ENCODE assay signal across 19 mouse cellular contexts in the genomic region with DNA sequence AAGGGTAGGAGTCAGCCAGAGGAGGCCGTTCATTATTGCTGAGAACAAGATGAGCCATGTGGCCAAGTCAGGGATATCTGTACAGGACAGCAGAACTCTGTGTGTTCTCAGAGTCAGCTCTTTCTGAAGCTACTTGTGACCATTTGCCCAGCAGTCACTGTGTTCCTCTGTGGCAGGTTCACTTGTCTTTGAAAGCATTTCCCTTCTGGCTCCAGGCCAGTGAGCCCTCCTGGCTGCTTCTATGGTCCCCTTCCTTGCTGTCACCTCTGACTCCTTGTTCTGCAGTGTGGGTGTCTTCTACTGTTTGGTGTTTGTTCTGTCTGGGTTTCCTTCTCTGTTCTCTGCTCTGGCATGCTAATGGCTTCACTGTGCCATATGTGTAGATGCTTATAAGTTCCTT.
DNase-seq lines count a peak whose midpoint lies in the region; ATAC-seq and TF ChIP-seq lines count a peak whose summit lies in the region.
"Had no signal": no experiment of that assay in that cellular context is flagged by ENCODE, and none has a peak within 500 bp of the region (broad histone marks: within the 10 kb centered on the region; RNA-seq: fewer than 3 reads in every experiment).

No protein-coding gene starts in this region.

- no peak overlapping the region for H3K27ac ChIP-seq in kidney, adult 2 months (ENCODE audit: insufficient read depth, low read depth, low read length)
- no peak overlapping the region for H3K27ac ChIP-seq in kidney, embryonic 15.5 days
- H3K27ac ChIP-seq in lung, embryonic 14.5 days (ENCODE audit: low read depth), result no peak overlapping the region
- H3K27ac ChIP-seq in lung, postnatal 0 days (ENCODE audit: low read length), result no peak overlapping the region
- H3K27ac ChIP-seq in thymus, adult 2 months (ENCODE audit: control insufficient read depth, insufficient read depth, low read length), result peak overlapping the region; percentile 100
- H3K27ac ChIP-seq: embryonic facial prominence, embryonic 15.5 days; gastrocnemius, adult 2 months; hindbrain, postnatal 0 days; midbrain, embryonic 15.5 days; stomach, embryonic 15.5 days had no signal

- no peak for TF ChIP-seq CTCF in kidney, adult 2 months (conservative IDR thresholded peaks at IDR 0.05; ENCODE audit: insufficient read depth, insufficient read length, low read depth, low read length)
- no peak for TF ChIP-seq CTCF in lung, embryonic 14.5 days (IDR thresholded peaks at IDR 0.05; ENCODE audit: low read depth)
- TF ChIP-seq CTCF in lung, postnatal 0 days (IDR thresholded peaks at IDR 0.05), result no peak
- TF ChIP-seq CTCF in thymus, adult 2 months (IDR thresholded peaks at IDR 0.05; ENCODE audit: borderline replicate concordance, control insufficient read depth, extremely low read depth, insufficient read depth, low read length, poor library complexity), result no peak

- H3K4me3 ChIP-seq in kidney, adult 2 months (ENCODE audit: insufficient read depth, low read depth, low read length), result no peak overlapping the region
- H3K4me3 ChIP-seq in kidney, embryonic 15.5 days (replicated peaks), result no peak overlapping the region
- H3K4me3 ChIP-seq in lung, embryonic 14.5 days (ENCODE audit: low read depth, low read length), result no peak overlapping the region
- H3K4me3 ChIP-seq in lung, postnatal 0 days (ENCODE audit: low read depth, low read length), result no peak overlapping the region
- H3K4me3 ChIP-seq in thymus, adult 2 months (ENCODE audit: control insufficient read depth, insufficient read depth, low read length), result peak overlapping the region; percentile 34; the same call in 1 of the 2 replicates
- H3K4me3 ChIP-seq: embryonic facial prominence, embryonic 15.5 days; gastrocnemius, adult 2 months; midbrain, embryonic 15.5 days; stomach, embryonic 15.5 days had no signal

- no peaks in the 10 kb centered on the region for H3K4me1 ChIP-seq in kidney, adult 2 months (ENCODE audit: control insufficient read depth, insufficient read depth, low read length)
- H3K4me1 ChIP-seq in kidney, embryonic 15.5 days, result peaks cover 21% of the 10 kb centered on the region
- no peaks in the 10 kb centered on the region for H3K4me1 ChIP-seq in lung, embryonic 14.5 days (ENCODE audit: insufficient read depth)
- H3K4me1 ChIP-seq in lung, postnatal 0 days (ENCODE audit: insufficient read depth, low read depth, low read length), result no peaks in the 10 kb centered on the region
- peaks cover 84% of the 10 kb centered on the region for H3K4me1 ChIP-seq in thymus, adult 2 months (replicated peaks; ENCODE audit: control insufficient read depth, insufficient read depth, low read length)
- H3K4me1 ChIP-seq: embryonic facial prominence, embryonic 15.5 days; stomach, embryonic 15.5 days had no signal

- no peak overlapping the region for H3K9ac ChIP-seq in kidney, embryonic 15.5 days
- H3K9ac ChIP-seq in lung, embryonic 14.5 days, result no peak overlapping the region
- H3K9ac ChIP-seq in lung, postnatal 0 days (replicated peaks; ENCODE audit: low read depth), result no peak overlapping the region
- H3K9ac ChIP-seq: embryonic facial prominence, embryonic 15.5 days; midbrain, embryonic 15.5 days; stomach, embryonic 15.5 days had no signal

- ATAC-seq in kidney, embryonic 15.5 days (replicated peaks; ENCODE audit: low FRiP score), result no peak
- ATAC-seq in lung, embryonic 14.5 days (ENCODE audit: insufficient read depth), result no peak
- ATAC-seq in lung, postnatal 0 days, result no peak
- no peak for ATAC-seq in megakaryocyte-erythroid progenitor cell, adult 5-6 weeks (replicated peaks; ENCODE audit: low FRiP score, low TSS enrichment, poor library complexity, severe bottlenecking)
- ATAC-seq: forebrain, embryonic 14.5 days; hindbrain, postnatal 0 days; intestine, embryonic 16.5 days; midbrain, embryonic 15.5 days had no signal

- no peak for TF ChIP-seq EP300 in lung, postnatal 0 days (IDR thresholded peaks at IDR 0.05)

- no peak for TF ChIP-seq POLR2A in kidney, adult 2 months (IDR thresholded peaks at IDR 0.05; ENCODE audit: low read depth, low read length)
- no peak for TF ChIP-seq POLR2A in thymus, adult 2 months (IDR thresholded peaks at IDR 0.05; ENCODE audit: control insufficient read depth, extremely low read depth, insufficient read depth, low read length, poor library complexity)

- DNase-seq in kidney, adult 2 months, result peak; percentile 25
- peak; percentile 22 for DNase-seq in lung, embryonic 14.5 days
- no peak for DNase-seq in lung, postnatal 0 days (ENCODE audit: low spot score)
- DNase-seq in thymus, adult 2 months, result peak; percentile 46
- no peak for DNase-seq in thymus, adult 18-20 months
- peak; percentile 51 to 57 for DNase-seq in thymus, postnatal 36 days
- DNase-seq: cerebellum, adult 9-11 months; gastrocnemius, adult 2 months; layer of hippocampus, postnatal 36 days; lung, postnatal 10 days had no signal

- H3K27me3 ChIP-seq in kidney, adult 2 months (replicated peaks; ENCODE audit: control insufficient read depth, insufficient read depth, low read length), result no peaks in the 10 kb centered on the region
- H3K27me3 ChIP-seq in kidney, embryonic 15.5 days, result no peaks in the 10 kb centered on the region
- H3K27me3 ChIP-seq in lung, embryonic 14.5 days (ENCODE audit: insufficient read depth, low read length), result no peaks in the 10 kb centered on the region
- H3K27me3 ChIP-seq in lung, postnatal 0 days (replicated peaks; ENCODE audit: insufficient read depth, low read length), result no peaks in the 10 kb centered on the region
- no peaks in the 10 kb centered on the region for H3K27me3 ChIP-seq in thymus, adult 2 months (ENCODE audit: control insufficient read depth, insufficient read depth, low read length)
- H3K27me3 ChIP-seq: embryonic facial prominence, embryonic 15.5 days; midbrain, embryonic 15.5 days; stomach, embryonic 15.5 days had no signal

- H3K9me3 ChIP-seq in kidney, embryonic 15.5 days (replicated peaks), result no peaks in the 10 kb centered on the region
- no peaks in the 10 kb centered on the region for H3K9me3 ChIP-seq in lung, embryonic 14.5 days (ENCODE audit: low read depth, low read length)
- H3K9me3 ChIP-seq in lung, postnatal 0 days (ENCODE audit: low read length), result no peaks in the 10 kb centered on the region
- H3K9me3 ChIP-seq: embryonic facial prominence, embryonic 15.5 days; midbrain, embryonic 15.5 days; stomach, embryonic 15.5 days had no signal

- no peak overlapping the region for H3K4me2 ChIP-seq in kidney, embryonic 15.5 days
- H3K4me2 ChIP-seq in lung, embryonic 14.5 days, result no peak overlapping the region
- no peak overlapping the region for H3K4me2 ChIP-seq in lung, postnatal 0 days (replicated peaks; ENCODE audit: low read depth, low read length)
- H3K4me2 ChIP-seq: embryonic facial prominence, embryonic 15.5 days; heart, embryonic 11.5 days; midbrain, embryonic 15.5 days; stomach, embryonic 15.5 days had no signal

- WGBS in kidney, adult 2 months, result 61% methylated on average over 1 of the region's 1 CpGs
- WGBS in kidney, embryonic 15.5 days, result 68% methylated on average over 1 of the region's 1 CpGs
- 78% methylated on average over 1 of the region's 1 CpGs for WGBS in lung, embryonic 14.5 days
- WGBS in lung, postnatal 0 days, result 50% methylated on average over 1 of the region's 1 CpGs
- 81% methylated on average over 1 of the region's 1 CpGs for WGBS in thymus, adult 2 months

- no peaks in the 10 kb centered on the region for H3K36me3 ChIP-seq in kidney, adult 2 months (ENCODE audit: control insufficient read depth, insufficient read depth, low read length)
- no peaks in the 10 kb centered on the region for H3K36me3 ChIP-seq in kidney, embryonic 15.5 days
- H3K36me3 ChIP-seq in lung, embryonic 14.5 days (ENCODE audit: insufficient read depth), result no peaks in the 10 kb centered on the region
- H3K36me3 ChIP-seq in lung, postnatal 0 days (ENCODE audit: insufficient read depth, low read length), result no peaks in the 10 kb centered on the region
- H3K36me3 ChIP-seq in thymus, adult 2 months (ENCODE audit: control insufficient read depth, insufficient read depth, low read length), result no peaks in the 10 kb centered on the region
- H3K36me3 ChIP-seq: embryonic facial prominence, embryonic 15.5 days; midbrain, embryonic 15.5 days; stomach, embryonic 15.5 days had no signal

Comparison
In these comparisons a context has a peak if more than half of its experiments do, and no peak if none do; other contexts are left out.
1. DNase-seq: peak in kidney, adult 2 months (single experiment), lung, embryonic 14.5 days (single experiment), thymus, adult 2 months (single experiment) and thymus, postnatal 36 days (2 of 2); none in lung, postnatal 0 days (single experiment) and thymus, adult 18-20 months (0 of 2).